Mouse (Mus musculus): ENCODE results near the gene Vmn1r229. TPM values are rescaled to one million over a fixed set of nuclear protein-coding genes. Genes with fewer than 3 reads are reported as not detected.

The Vmn1r229 gene
- total RNA-seq (2012; rRNA removed) = not detected in 2 replicates
- under 1 TPM in 1 of 2 experiments, not detected in 1; 0.01 TPM for polyA plus RNA-seq (2012; ENCODE audit: insufficient read depth in 1 of 2, insufficient read length in 2 of 2, low read depth in 1 of 2, low replicate concordance in 2 of 2, missing spikeins in 1 of 2)

DNA sequence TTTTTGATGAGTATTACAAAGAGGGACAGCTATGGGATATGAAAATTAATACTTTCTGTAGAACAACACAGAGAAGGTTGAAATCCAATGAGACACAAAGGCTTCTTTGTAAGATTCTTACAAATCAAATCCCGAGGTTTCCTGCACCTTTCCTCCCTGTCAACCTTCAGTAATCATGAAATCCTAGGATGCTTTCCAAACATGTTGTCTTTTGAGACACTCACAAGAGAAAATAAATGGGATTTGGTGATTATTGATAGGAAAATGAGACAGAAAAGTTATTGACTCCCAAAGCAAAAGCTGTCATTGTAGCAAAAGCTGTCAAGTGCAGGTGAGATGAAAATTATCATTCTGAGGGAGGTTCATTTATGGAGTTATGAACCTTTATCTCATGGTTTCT, at the start of gene Vmn1r229:
Vmn1r229 (plus strand) TSS at position 301 of the 400 bp plus-strand sequence.
- no peaks in the 10 kb centered on the region for H3K79me2 ChIP-seq (ENCODE audit: control insufficient read depth, insufficient read depth, low read length, poor library complexity)
- DNase-seq (ENCODE audit: low read depth, low spot score) = no peak
- no peaks in the 10 kb centered on the region for H3K4me1 ChIP-seq (ENCODE audit: control insufficient read depth in 1 of 2, insufficient read depth in 2 of 2, low read length in 2 of 2)
- no peaks in the 10 kb centered on the region for H3K27me3 ChIP-seq (ENCODE audit: control insufficient read depth in 1 of 2, insufficient read depth in 2 of 2, low read length in 2 of 2)
- H3K27ac ChIP-seq (ENCODE audit: control insufficient read depth, low read depth, low read length) = no peak within 1 kb of the TSS
- H3K4me3 ChIP-seq (ENCODE audit: control insufficient read depth in 1 of 2, insufficient read depth in 1 of 2, low read depth in 2 of 2, low read length in 2 of 2) = no peak within 1 kb of the TSS
- H3K36me3 ChIP-seq (ENCODE audit: control insufficient read depth in 1 of 2, insufficient read depth in 2 of 2, low read length in 2 of 2) = no peaks in the 10 kb centered on the region
- H3K9me3 ChIP-seq (replicated peaks; ENCODE audit: insufficient read depth, low read length) = no peaks in the 10 kb centered on the region
- TF ChIP-seq HCFC1 (IDR thresholded peaks at IDR 0.05; ENCODE audit: low read depth, low read length) = no peak
- no peak for TF ChIP-seq MAFK (IDR thresholded peaks at IDR 0.05; ENCODE audit: borderline replicate concordance, low read depth, low read length)
- no peak for TF ChIP-seq GABPA (IDR thresholded peaks at IDR 0.05; ENCODE audit: low read depth, low read length)
- H3K9ac ChIP-seq (ENCODE audit: control insufficient read depth, low read depth, low read length, poor library complexity, severe bottlenecking) = no peak within 1 kb of the TSS

DNA sequence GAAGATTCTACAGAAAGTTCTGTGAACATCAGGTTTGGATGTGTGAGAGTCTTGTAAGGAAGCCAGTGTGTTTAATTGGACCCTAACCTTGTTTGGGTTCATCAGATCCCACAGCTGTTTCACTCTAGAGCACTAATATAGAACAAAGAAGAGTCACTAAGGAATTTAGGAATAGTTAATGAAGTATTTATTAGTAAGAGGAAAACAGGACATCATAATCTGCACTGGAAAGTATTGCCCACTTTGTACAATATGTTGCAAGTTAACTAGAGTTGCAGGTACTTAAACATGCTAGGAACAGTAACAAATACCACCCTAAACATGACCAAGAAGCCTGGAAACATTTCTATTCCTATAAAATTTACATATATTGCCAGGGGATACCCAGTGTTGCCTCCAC, 25.3 kb upstream of the Vmn1r229 start, which contains the start of gene Vmn1r228:
Vmn1r228 (minus strand) TSS at position 101 of the 400 bp plus-strand sequence.
- Histone ChIP-seq H3K36me3 (ENCODE audit: control insufficient read depth in 1 of 2, insufficient read depth in 2 of 2, low read length in 2 of 2) (no peaks in the 10 kb centered on the region), H3K9me3 (replicated peaks; ENCODE audit: insufficient read depth, low read length) (no peaks in the 10 kb centered on the region), H3K9ac (ENCODE audit: control insufficient read depth, low read depth, low read length, poor library complexity, severe bottlenecking) (no peak within 1 kb of the TSS), H3K4me3 (ENCODE audit: control insufficient read depth in 1 of 2, insufficient read depth in 1 of 2, low read depth in 2 of 2, low read length in 2 of 2) (no peak within 1 kb of the TSS), H3K4me1 (ENCODE audit: control insufficient read depth in 1 of 2, insufficient read depth in 2 of 2, low read length in 2 of 2) (no peaks in the 10 kb centered on the region), H3K27me3 (ENCODE audit: control insufficient read depth in 1 of 2, insufficient read depth in 2 of 2, low read length in 2 of 2) (no peaks in the 10 kb centered on the region), H3K79me2 (ENCODE audit: control insufficient read depth, insufficient read depth, low read length, poor library complexity) (no peaks in the 10 kb centered on the region), H3K27ac (ENCODE audit: control insufficient read depth, low read depth, low read length) (no peak within 1 kb of the TSS)
- DNase-seq (ENCODE audit: low read depth, low spot score) = no peak
- TF ChIP-seq USF1 (IDR thresholded peaks at IDR 0.05; ENCODE audit: low read depth, low read length) (no peak), TBP (IDR thresholded peaks at IDR 0.05; ENCODE audit: low read depth, low read length) (no peak)

DNA sequence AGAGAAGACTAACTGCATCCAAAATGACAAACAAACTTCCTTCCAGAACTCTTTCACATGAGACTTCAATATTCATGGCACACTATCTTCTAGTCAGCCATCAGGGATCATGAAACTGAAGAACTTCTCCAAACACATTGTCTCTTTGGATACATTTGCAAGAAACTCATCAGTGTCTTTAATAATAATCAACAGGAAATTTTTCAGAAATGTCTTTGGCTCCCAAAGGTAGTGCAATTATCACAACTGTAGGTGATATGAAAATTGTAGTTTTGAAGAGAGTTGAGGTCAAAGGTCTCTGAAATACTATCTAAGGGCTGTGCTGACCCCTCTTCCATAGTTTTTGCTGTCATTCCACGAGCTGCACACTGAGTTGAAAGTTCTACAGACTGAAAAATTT, 28.8 kb downstream of the Vmn1r229 start, which contains the start of gene Vmn1r230:
Vmn1r230 (plus strand) TSS at position 301 of the 400 bp plus-strand sequence.
- no peaks in the 10 kb centered on the region for H3K79me2 ChIP-seq (ENCODE audit: control insufficient read depth, insufficient read depth, low read length, poor library complexity)
- TF ChIP-seq CTCF (IDR thresholded peaks at IDR 0.05 in 2 of 3, conservative IDR thresholded peaks at IDR 0.05 in 1 of 3; ENCODE audit: control insufficient read depth in 1 of 3, insufficient read depth in 1 of 3, low read depth in 2 of 3, low read length in 3 of 3, poor library complexity in 1 of 3, severe bottlenecking in 1 of 3) (no peak), MEF2A (IDR thresholded peaks at IDR 0.05; ENCODE audit: extremely low read depth, insufficient replicate concordance, low read depth, low read length, poor library complexity, severe bottlenecking) (no peak), UBTF (IDR thresholded peaks at IDR 0.05; ENCODE audit: borderline replicate concordance, insufficient read depth, low read depth, low read length) (no peak), ZKSCAN1 (IDR thresholded peaks at IDR 0.05; ENCODE audit: low read depth, low read length) (no peak), CHD2 (IDR thresholded peaks at IDR 0.05; ENCODE audit: low read length) (no peak), TBP (IDR thresholded peaks at IDR 0.05; ENCODE audit: low read depth, low read length) (no peak), MAZ (IDR thresholded peaks at IDR 0.05; ENCODE audit: low read depth, low read length) (no peak), HCFC1 (IDR thresholded peaks at IDR 0.05; ENCODE audit: low read depth, low read length) (no peak), MAFK (IDR thresholded peaks at IDR 0.05; ENCODE audit: borderline replicate concordance, low read depth, low read length) (no peak)
- no peak within 1 kb of the TSS for H3K4me3 ChIP-seq (ENCODE audit: control insufficient read depth in 1 of 2, insufficient read depth in 1 of 2, low read depth in 2 of 2, low read length in 2 of 2)
- H3K4me1 ChIP-seq (ENCODE audit: control insufficient read depth in 1 of 2, insufficient read depth in 2 of 2, low read length in 2 of 2) = no peaks in the 10 kb centered on the region
- no peak for DNase-seq (ENCODE audit: low read depth, low spot score)
- H3K9me3 ChIP-seq (replicated peaks; ENCODE audit: insufficient read depth, low read length) = no peaks in the 10 kb centered on the region
- no peaks in the 10 kb centered on the region for H3K27me3 ChIP-seq (ENCODE audit: control insufficient read depth in 1 of 2, insufficient read depth in 2 of 2, low read length in 2 of 2)
- no peak within 1 kb of the TSS for H3K9ac ChIP-seq (ENCODE audit: control insufficient read depth, low read depth, low read length, poor library complexity, severe bottlenecking)
- no peaks in the 10 kb centered on the region for H3K36me3 ChIP-seq (ENCODE audit: control insufficient read depth in 1 of 2, insufficient read depth in 2 of 2, low read length in 2 of 2)
- no peak within 1 kb of the TSS for H3K27ac ChIP-seq (ENCODE audit: control insufficient read depth, low read depth, low read length)

Other genes starting within 250 kb of the Vmn1r229 start
- gene Vmn2r109, start 246.8 kb upstream of the Vmn1r229 start, total RNA-seq (2012; rRNA removed) = not detected in 2 replicates
- gene Vmn2r109, start 246.8 kb upstream of the Vmn1r229 start, polyA plus RNA-seq (2012; ENCODE audit: insufficient read depth in 1 of 2, insufficient read length in 2 of 2, low read depth in 1 of 2, low replicate concordance in 2 of 2, missing spikeins in 1 of 2) = not detected
- gene Vmn2r110, start 215.1 kb upstream of the Vmn1r229 start, total RNA-seq (2012; rRNA removed) = not detected in 2 replicates
- under 1 TPM in 1 of 2 experiments, not detected in 1; 0.01 TPM for gene Vmn2r110, start 215.1 kb upstream of the Vmn1r229 start, polyA plus RNA-seq (2012; ENCODE audit: insufficient read depth in 1 of 2, insufficient read length in 2 of 2, low read depth in 1 of 2, low replicate concordance in 2 of 2, missing spikeins in 1 of 2)
- gene Fpr-rs3, start 186.7 kb upstream of the Vmn1r229 start, total RNA-seq (2012; rRNA removed) = not detected in 2 replicates
- gene Fpr-rs3, start 186.7 kb upstream of the Vmn1r229 start, polyA plus RNA-seq (2012; ENCODE audit: insufficient read depth in 1 of 2, insufficient read length in 2 of 2, low read depth in 1 of 2, low replicate concordance in 2 of 2, missing spikeins in 1 of 2) = not detected
- gene Vmn1r226, start 128.7 kb upstream of the Vmn1r229 start, total RNA-seq (2012; rRNA removed) = not detected in 2 replicates
- gene Vmn1r226, start 128.7 kb upstream of the Vmn1r229 start, polyA plus RNA-seq (2012; ENCODE audit: insufficient read depth in 1 of 2, insufficient read length in 2 of 2, low read depth in 1 of 2, low replicate concordance in 2 of 2, missing spikeins in 1 of 2) = not detected
- gene Vmn1r227, start 81.7 kb upstream of the Vmn1r229 start, total RNA-seq (2012; rRNA removed) = not detected in 2 replicates
- gene Vmn1r227, start 81.7 kb upstream of the Vmn1r229 start, polyA plus RNA-seq (2012; ENCODE audit: insufficient read depth in 1 of 2, insufficient read length in 2 of 2, low read depth in 1 of 2, low replicate concordance in 2 of 2, missing spikeins in 1 of 2) = under 1 TPM in 1 of 2 experiments, not detected in 1; 0.01 TPM
- not detected in 2 replicates for gene Vmn1r228, start 25.4 kb upstream of the Vmn1r229 start, total RNA-seq (2012; rRNA removed)
- not detected for gene Vmn1r228, start 25.4 kb upstream of the Vmn1r229 start, polyA plus RNA-seq (2012; ENCODE audit: insufficient read depth in 1 of 2, insufficient read length in 2 of 2, low read depth in 1 of 2, low replicate concordance in 2 of 2, missing spikeins in 1 of 2)
- not detected in 2 replicates for gene Vmn1r230, start 28.9 kb downstream of the Vmn1r229 start, total RNA-seq (2012; rRNA removed)
- not detected for gene Vmn1r230, start 28.9 kb downstream of the Vmn1r229 start, polyA plus RNA-seq (2012; ENCODE audit: insufficient read depth in 1 of 2, insufficient read length in 2 of 2, low read depth in 1 of 2, low replicate concordance in 2 of 2, missing spikeins in 1 of 2)
- not detected in 2 replicates for gene Vmn1r231, start 93.5 kb downstream of the Vmn1r229 start, total RNA-seq (2012; rRNA removed)
- gene Vmn1r231, start 93.5 kb downstream of the Vmn1r229 start, polyA plus RNA-seq (2012; ENCODE audit: insufficient read depth in 1 of 2, insufficient read length in 2 of 2, low read depth in 1 of 2, low replicate concordance in 2 of 2, missing spikeins in 1 of 2) = not detected
- not detected in 2 replicates for gene Vmn1r232, start 108.2 kb downstream of the Vmn1r229 start, total RNA-seq (2012; rRNA removed)
- not detected for gene Vmn1r232, start 108.2 kb downstream of the Vmn1r229 start, polyA plus RNA-seq (2012; ENCODE audit: insufficient read depth in 1 of 2, insufficient read length in 2 of 2, low read depth in 1 of 2, low replicate concordance in 2 of 2, missing spikeins in 1 of 2)
- gene Ppp2r1a, start 133.8 kb downstream of the Vmn1r229 start, total RNA-seq (2012; rRNA removed) = 152 and 154 TPM in 2 replicates
- gene Ppp2r1a, start 133.8 kb downstream of the Vmn1r229 start, polyA plus RNA-seq (2012; ENCODE audit: insufficient read depth in 1 of 2, insufficient read length in 2 of 2, low read depth in 1 of 2, low replicate concordance in 2 of 2, missing spikeins in 1 of 2) = 100 to 1,000 TPM in 1 of 2 experiments, not detected in 1; 312 TPM
- gene Vmn1r233, start 184.9 kb downstream of the Vmn1r229 start, total RNA-seq (2012; rRNA removed) = not detected in 2 replicates
- not detected for gene Vmn1r233, start 184.9 kb downstream of the Vmn1r229 start, polyA plus RNA-seq (2012; ENCODE audit: insufficient read depth in 1 of 2, insufficient read length in 2 of 2, low read depth in 1 of 2, low replicate concordance in 2 of 2, missing spikeins in 1 of 2)
- gene Zfp160, start 197.3 kb downstream of the Vmn1r229 start, total RNA-seq (2012; rRNA removed) = 9.1 and 11.6 TPM in 2 replicates
- 1 to 10 TPM in 1 of 2 experiments, not detected in 1; 7.7 TPM for gene Zfp160, start 197.3 kb downstream of the Vmn1r229 start, polyA plus RNA-seq (2012; ENCODE audit: insufficient read depth in 1 of 2, insufficient read length in 2 of 2, low read depth in 1 of 2, low replicate concordance in 2 of 2, missing spikeins in 1 of 2)